17 mouse cellular contexts compared by ENCODE assay signal in the genomic region with DNA sequence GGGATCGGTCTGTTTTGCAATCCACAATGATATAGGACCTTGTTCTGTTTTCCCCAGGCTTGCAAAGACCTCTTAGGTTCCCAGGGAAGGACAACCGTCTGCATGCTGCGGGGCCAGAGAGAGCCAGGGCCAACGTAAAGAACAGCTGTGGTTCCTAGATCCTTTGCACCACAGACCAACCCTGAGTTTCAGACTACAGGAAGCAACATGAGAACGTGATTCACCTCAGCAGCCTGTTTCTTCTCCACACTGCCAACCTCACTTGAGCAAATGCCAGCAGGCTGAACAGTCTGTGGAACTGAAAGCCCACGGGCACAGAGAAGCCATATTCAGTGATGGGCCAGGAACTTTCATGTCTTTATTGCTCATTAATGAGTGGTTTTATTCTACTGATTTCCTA.
"Had no signal": no experiment of that assay in that cellular context is flagged by ENCODE, and none has a peak within 500 bp of the region (broad histone marks: within the 10 kb centered on the region; RNA-seq: fewer than 3 reads in every experiment).

No protein-coding gene starts in this region.

- H3K27me3 ChIP-seq: limb, embryonic 12.5 days; liver, embryonic 13.5 days; lung, embryonic 15.5 days; midbrain, embryonic 15.5 days; stomach, embryonic 15.5 days had no signal

- H3K4me3 ChIP-seq: limb, embryonic 12.5 days; liver, embryonic 13.5 days; lung, embryonic 15.5 days; megakaryocyte, embryonic 14.5 days; midbrain, embryonic 15.5 days; stomach, embryonic 15.5 days had no signal

- DNase-seq: kidney, adult 2 months; kidney, postnatal 25 days; liver; liver, embryonic 13.5 days; liver, postnatal 0 days; lung, postnatal 14 days; right cerebral cortex, adult 18-20 months; right cerebral cortex, postnatal 4 days; thymus, adult 2 months; thymus, postnatal 25 days had no signal

- H3K4me1 ChIP-seq: liver, embryonic 13.5 days; stomach, embryonic 15.5 days had no signal

- H3K9ac ChIP-seq: limb, embryonic 12.5 days; liver, embryonic 13.5 days; liver, postnatal 0 days; lung, embryonic 15.5 days; midbrain, embryonic 15.5 days; stomach, embryonic 15.5 days had no signal

- H3K9me3 ChIP-seq: limb, embryonic 12.5 days; liver, embryonic 13.5 days; lung, embryonic 15.5 days; megakaryocyte, embryonic 14.5 days; midbrain, embryonic 15.5 days; stomach, embryonic 15.5 days had no signal

- H3K4me2 ChIP-seq: limb, embryonic 12.5 days; liver, embryonic 13.5 days; lung, embryonic 15.5 days; midbrain, embryonic 11.5 days; midbrain, embryonic 15.5 days; stomach, embryonic 15.5 days had no signal

- H3K27ac ChIP-seq: limb, embryonic 12.5 days; liver, embryonic 13.5 days; lung, embryonic 15.5 days; macrophage; midbrain, embryonic 15.5 days; stomach, embryonic 15.5 days had no signal

- ATAC-seq: liver, postnatal 0 days; midbrain, embryonic 15.5 days had no signal

- H3K36me3 ChIP-seq: limb, embryonic 12.5 days; liver, embryonic 13.5 days; lung, embryonic 15.5 days; midbrain, embryonic 15.5 days; stomach, embryonic 15.5 days had no signal
